16 mouse cellular contexts compared by ENCODE assay signal in genomic region chr16:64023981-64024380, GRCm38 (mm10).
"Had no signal": no experiment of that assay in that cellular context is flagged by ENCODE, and none has a peak within 500 bp of the region (broad histone marks: within the 10 kb centered on the region; RNA-seq: fewer than 3 reads in every experiment).

No protein-coding gene starts in this region.

- ATAC-seq: intestine, embryonic 16.5 days; liver, postnatal 0 days had no signal

- DNase-seq: kidney, adult 2 months; kidney, postnatal 25 days; layer of hippocampus, adult 9-11 months; layer of hippocampus, postnatal 36 days; liver; liver, embryonic 13.5 days; liver, postnatal 0 days; right cerebral cortex, postnatal 4 days; spleen, adult 18-20 months; thymus, adult 18-20 months; thymus, postnatal 14 days had no signal

- H3K27ac ChIP-seq: kidney, embryonic 15.5 days; limb, embryonic 12.5 days; liver, embryonic 13.5 days; neural tube, embryonic 15.5 days had no signal

- H3K9ac ChIP-seq: kidney, embryonic 15.5 days; limb, embryonic 12.5 days; liver, embryonic 13.5 days; liver, postnatal 0 days; neural tube, embryonic 15.5 days had no signal

- H3K36me3 ChIP-seq: kidney, embryonic 15.5 days; limb, embryonic 12.5 days; liver, embryonic 13.5 days; neural tube, embryonic 15.5 days had no signal

- H3K9me3 ChIP-seq: kidney, embryonic 15.5 days; limb, embryonic 12.5 days; liver, embryonic 13.5 days; neural tube, embryonic 15.5 days had no signal

- H3K4me1 ChIP-seq: kidney, embryonic 15.5 days; limb, embryonic 12.5 days; liver, embryonic 13.5 days; neural tube, embryonic 15.5 days had no signal

- H3K27me3 ChIP-seq: kidney, embryonic 15.5 days; limb, embryonic 12.5 days; liver, embryonic 13.5 days; neural tube, embryonic 15.5 days had no signal

- H3K4me2 ChIP-seq: kidney, embryonic 15.5 days; limb, embryonic 12.5 days; liver, embryonic 13.5 days; neural tube, embryonic 15.5 days had no signal

- H3K4me3 ChIP-seq: kidney, embryonic 15.5 days; limb, embryonic 12.5 days; liver, embryonic 13.5 days; myocyte; neural tube, embryonic 15.5 days had no signal
